8 mouse cellular contexts compared by ENCODE assay signal in the genomic region with DNA sequence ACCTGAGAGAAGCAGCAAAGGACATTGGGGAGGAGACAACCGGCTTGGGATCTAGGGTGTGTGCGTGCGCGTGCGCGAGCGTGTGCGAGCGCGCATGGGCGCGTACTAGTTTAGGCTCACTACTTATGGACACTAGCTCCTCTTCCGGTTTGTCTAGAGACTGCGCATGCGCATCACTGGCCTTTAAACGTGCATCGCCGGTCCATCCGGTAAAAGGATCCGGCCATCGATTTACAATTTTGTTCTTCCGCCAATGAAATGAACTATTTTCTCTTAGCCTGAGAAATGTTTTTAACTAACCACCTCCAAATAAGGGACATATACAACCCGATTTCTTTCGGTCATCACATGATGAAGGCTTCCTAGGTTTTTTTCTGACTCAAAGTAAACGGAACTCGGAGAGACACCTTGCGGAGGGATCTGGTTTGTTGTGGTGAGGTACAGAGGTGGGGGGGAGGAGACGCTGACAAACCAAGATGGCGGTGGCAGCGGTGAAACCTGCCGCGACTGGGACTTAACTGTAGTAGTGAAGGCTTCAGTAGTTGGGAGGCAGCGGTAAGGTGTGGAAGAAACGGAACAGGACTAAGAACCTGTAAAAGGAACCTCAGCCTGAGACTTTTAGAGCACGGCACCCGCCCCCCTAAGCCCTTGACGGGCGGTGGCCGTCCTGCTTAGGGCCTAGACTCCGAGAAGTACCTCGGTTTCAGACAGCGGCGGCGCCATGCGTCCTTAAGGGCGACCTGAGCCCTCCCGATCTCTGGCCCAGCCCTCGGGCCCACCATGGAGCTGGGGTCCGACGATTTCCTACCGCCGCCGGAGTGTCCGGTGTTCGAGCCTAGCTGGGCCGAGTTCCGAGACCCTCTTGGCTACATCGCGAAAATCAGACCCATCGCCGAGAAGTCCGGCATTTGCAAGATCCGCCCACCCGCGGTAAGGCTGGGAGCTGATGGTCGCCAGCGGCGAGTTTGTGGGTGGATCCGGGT. TPM values are rescaled to one million over a fixed set of nuclear protein-coding genes. Genes with fewer than 3 reads are reported as not detected.
DNase-seq lines count a peak whose midpoint lies in the region; ATAC-seq and TF ChIP-seq lines count a peak whose summit lies in the region.

Gene Kdm5c (plus strand): TSS at position 240 of the 983 bp plus-strand sequence.

- H3K27ac ChIP-seq in forebrain, embryonic 10.5 days: peak within 1 kb of the TSS; percentile 93
- peak within 1 kb of the TSS; percentile 80 for H3K27ac ChIP-seq in heart, embryonic 15.5 days
- H3K27ac ChIP-seq in liver, embryonic 14.5 days: peak within 1 kb of the TSS; percentile 67
- peak within 1 kb of the TSS; percentile 42; the same call in 1 of the 2 replicates for H3K27ac ChIP-seq in neural tube, embryonic 11.5 days (ENCODE audit: low read depth, low read length)
- peak within 1 kb of the TSS; percentile 84 for H3K27ac ChIP-seq in stomach, postnatal 0 days (replicated peaks)

- H3K4me3 ChIP-seq in forebrain, embryonic 10.5 days: peak within 1 kb of the TSS; percentile 86
- H3K4me3 ChIP-seq in heart, embryonic 15.5 days: peak within 1 kb of the TSS; percentile 93
- peak within 1 kb of the TSS; percentile 95 to 97 for H3K4me3 ChIP-seq in liver, embryonic 14.5 days (ENCODE audit: insufficient read depth in 1 of 2, low read depth in 2 of 2, low read length in 2 of 2)
- peak within 1 kb of the TSS; percentile 86 for H3K4me3 ChIP-seq in neural tube, embryonic 11.5 days (ENCODE audit: low read depth, low read length)
- H3K4me3 ChIP-seq in stomach, postnatal 0 days (ENCODE audit: low read depth, low read length): peak within 1 kb of the TSS; percentile 90

- peaks cover 24% of the 10 kb centered on the region for H3K27me3 ChIP-seq in forebrain, embryonic 10.5 days (ENCODE audit: poor library complexity, severe bottlenecking)
- H3K27me3 ChIP-seq in heart, embryonic 15.5 days: no peaks in the 10 kb centered on the region
- H3K27me3 ChIP-seq in liver, embryonic 14.5 days (ENCODE audit: control insufficient read depth, insufficient read depth, low read length): no peaks in the 10 kb centered on the region
- H3K27me3 ChIP-seq in neural tube, embryonic 11.5 days (ENCODE audit: control insufficient read depth, insufficient read depth, low read length): peaks cover 3% of the 10 kb centered on the region; the same call in 1 of the 2 replicates
- no peaks in the 10 kb centered on the region for H3K27me3 ChIP-seq in stomach, postnatal 0 days (ENCODE audit: control insufficient read depth, insufficient read depth, low read length)

- peak within 1 kb of the TSS; percentile 97 for H3K9ac ChIP-seq in heart, embryonic 15.5 days
- peak within 1 kb of the TSS; percentile 93 for H3K9ac ChIP-seq in liver, embryonic 14.5 days (replicated peaks)
- H3K9ac ChIP-seq in neural tube, embryonic 11.5 days (ENCODE audit: low read length): peak within 1 kb of the TSS; percentile 92
- peak within 1 kb of the TSS; percentile 97 for H3K9ac ChIP-seq in stomach, postnatal 0 days (ENCODE audit: low read length)

- WGBS in forebrain, embryonic 10.5 days: under 1% methylated on average over 69 of the region's 69 CpGs
- WGBS in heart, embryonic 15.5 days: under 1% methylated on average over 69 of the region's 69 CpGs
- under 1% methylated on average over 68 of the region's 69 CpGs for WGBS in liver, embryonic 14.5 days (ENCODE audit: insufficient replicate concordance)
- 1% methylated on average over 65 of the region's 69 CpGs for WGBS in neural tube, embryonic 11.5 days
- 1% methylated on average over 69 of the region's 69 CpGs for WGBS in stomach, postnatal 0 days

- peaks cover 17% of the 10 kb centered on the region for H3K4me1 ChIP-seq in forebrain, embryonic 10.5 days
- H3K4me1 ChIP-seq in heart, embryonic 15.5 days (replicated peaks): peaks cover 16% of the 10 kb centered on the region
- peaks cover 10 to 15% of the 10 kb centered on the region in 2 experiments for H3K4me1 ChIP-seq in liver, embryonic 14.5 days (replicated peaks; ENCODE audit: control insufficient read depth in 2 of 2, insufficient read depth in 2 of 2, low read length in 1 of 2)
- H3K4me1 ChIP-seq in neural tube, embryonic 11.5 days (ENCODE audit: control insufficient read depth, insufficient read depth, low read length): peaks cover 5% of the 10 kb centered on the region; the same call in 1 of the 2 replicates
- H3K4me1 ChIP-seq in stomach, postnatal 0 days (replicated peaks; ENCODE audit: control insufficient read depth, insufficient read depth): no peaks in the 10 kb centered on the region

- no peaks in the 10 kb centered on the region for H3K9me3 ChIP-seq in forebrain, embryonic 10.5 days
- no peaks in the 10 kb centered on the region for H3K9me3 ChIP-seq in heart, embryonic 15.5 days (replicated peaks)
- H3K9me3 ChIP-seq in liver, embryonic 14.5 days (ENCODE audit: control insufficient read depth, low read length): no peaks in the 10 kb centered on the region
- H3K9me3 ChIP-seq in neural tube, embryonic 11.5 days (ENCODE audit: control insufficient read depth, low read length): no peaks in the 10 kb centered on the region
- H3K9me3 ChIP-seq in stomach, postnatal 0 days (ENCODE audit: control insufficient read depth, low read length): no peaks in the 10 kb centered on the region

- H3K36me3 ChIP-seq in forebrain, embryonic 10.5 days (replicated peaks): peaks cover 18% of the 10 kb centered on the region
- H3K36me3 ChIP-seq in heart, embryonic 15.5 days: peaks cover 4% of the 10 kb centered on the region
- H3K36me3 ChIP-seq in liver, embryonic 14.5 days (replicated peaks; ENCODE audit: control insufficient read depth, insufficient read depth, low read depth): peaks cover 6% of the 10 kb centered on the region
- no peaks in the 10 kb centered on the region for H3K36me3 ChIP-seq in neural tube, embryonic 11.5 days (ENCODE audit: control insufficient read depth, insufficient read depth, low read length)
- H3K36me3 ChIP-seq in stomach, postnatal 0 days (ENCODE audit: control insufficient read depth, insufficient read depth, low read length): no peaks in the 10 kb centered on the region

- DNase-seq in CD8-positive naive resting alpha-beta T cell, adult 2 months (ENCODE audit: low read depth in 2 of 2, low spot score in 2 of 2): peak; percentile 84 to 94
- peak; percentile 96 for DNase-seq in c-Kit-positive CD71-negative TER-119-negative erythroid progenitor cells, embryonic 14.5 days (ENCODE audit: low read depth)
- peak; percentile 94 for DNase-seq in forebrain, embryonic 10.5 days (ENCODE audit: extremely low spot score, low spot score)
- DNase-seq in kidney, postnatal 25 days: peak; percentile 95 to 100
- DNase-seq in liver, embryonic 14.5 days (ENCODE audit: low read depth in 3 of 3, low spot score in 3 of 3): peak; percentile 95 to 100 (median 98)
- peak; percentile 98 for DNase-seq in neural tube, embryonic 11.5 days (ENCODE audit: low spot score)
- DNase-seq in stomach, postnatal 0 days (ENCODE audit: low spot score): peak; percentile 93

- peak; percentile 98 for ATAC-seq in heart, embryonic 15.5 days (replicated peaks; ENCODE audit: insufficient number of reproducible peaks, insufficient read depth, low FRiP score, low read depth)
- peak; percentile 97 for ATAC-seq in liver, embryonic 14.5 days (ENCODE audit: insufficient read depth)
- peak; percentile 98 for ATAC-seq in neural tube, embryonic 11.5 days (ENCODE audit: insufficient read depth, low FRiP score, low TSS enrichment)
- peak; percentile 97 for ATAC-seq in stomach, postnatal 0 days (ENCODE audit: low FRiP score, low TSS enrichment)

- TF ChIP-seq CTCF in liver, embryonic 14.5 days (IDR thresholded peaks at IDR 0.05; ENCODE audit: low read depth): no peak
- no peak for TF ChIP-seq CTCF in stomach, postnatal 0 days (IDR thresholded peaks at IDR 0.05; ENCODE audit: low read depth)

- H3K4me2 ChIP-seq in heart, embryonic 15.5 days: peak within 1 kb of the TSS; percentile 72
- peak within 1 kb of the TSS; percentile 73 for H3K4me2 ChIP-seq in liver, embryonic 14.5 days (ENCODE audit: low read depth)
- H3K4me2 ChIP-seq in neural tube, embryonic 11.5 days (ENCODE audit: low read depth): peak within 1 kb of the TSS; percentile 69
- peak within 1 kb of the TSS; percentile 65 for H3K4me2 ChIP-seq in stomach, postnatal 0 days (replicated peaks; ENCODE audit: low read depth)

- no peak for TF ChIP-seq EP300 in liver, embryonic 14.5 days (IDR thresholded peaks at IDR 0.05; ENCODE audit: low read depth)
- no peak for TF ChIP-seq EP300 in stomach, postnatal 0 days (optimal IDR thresholded peaks at IDR 0.05)

RNA-seq across cellular contexts. Expression of gene Kdm5c, which starts in this region (rescaled TPM):
- polyA plus RNA-seq in forebrain, embryonic 10.5 days (2016; fragmentation: Nextera tagmentation; extraction: Ambion mirVana): 66.7 and 69.3 TPM in 2 replicates
- 24.7 and 34.6 TPM in 2 replicates for polyA plus RNA-seq in heart, embryonic 15.5 days (2015; fragmentation: Nextera tagmentation; extraction: Ambion mirVana)
- 13.9 and 18.2 TPM in 2 replicates for polyA plus RNA-seq in liver, embryonic 14.5 days (2012; rRNA removed)
- 10.0 and 16.5 TPM in 2 replicates for polyA plus RNA-seq in liver, embryonic 14.5 days (2014; fragmentation: Nextera tagmentation; extraction: Ambion mirVana)
- 39.3 and 42.4 TPM in 2 replicates for polyA plus RNA-seq in neural tube, embryonic 11.5 days (2014; fragmentation: Nextera tagmentation; extraction: Ambion mirVana)
- polyA plus RNA-seq in stomach, postnatal 0 days (2015; fragmentation: Nextera tagmentation; extraction: Ambion mirVana): 13.8 and 15.4 TPM in 2 replicates

Comparison
In these comparisons a context has a peak if more than half of its experiments do, and no peak if none do; other contexts are left out.
1. Peak in every context shown above with its lines: DNase-seq, ATAC-seq, H3K4me3 ChIP-seq and H3K27ac ChIP-seq.
2. H3K27ac ChIP-seq: peak in every context shown above with its lines; median percentile 93 in forebrain, embryonic 10.5 days; 84 in stomach, postnatal 0 days; 80 in heart, embryonic 15.5 days; 67 in liver, embryonic 14.5 days; 42 in neural tube, embryonic 11.5 days.